In genomic region chr4:32139586-32139985, GRCm38 (mm10) we compare ENCODE assay signal across 16 mouse cellular contexts.
"Had no signal": no experiment of that assay in that cellular context is flagged by ENCODE, and none has a peak within 500 bp of the region (broad histone marks: within the 10 kb centered on the region; RNA-seq: fewer than 3 reads in every experiment).

No protein-coding gene starts in this region.

- H3K27ac ChIP-seq: neural tube, embryonic 12.5 days; neural tube, embryonic 13.5 days; neural tube, embryonic 15.5 days; stomach, embryonic 15.5 days; stomach, postnatal 0 days had no signal

- H3K36me3 ChIP-seq: neural tube, embryonic 12.5 days; neural tube, embryonic 13.5 days; neural tube, embryonic 15.5 days; stomach, embryonic 15.5 days had no signal

- H3K4me3 ChIP-seq: neural tube, embryonic 12.5 days; neural tube, embryonic 13.5 days; neural tube, embryonic 15.5 days; stomach, embryonic 15.5 days had no signal

- H3K27me3 ChIP-seq: neural tube, embryonic 12.5 days; neural tube, embryonic 13.5 days; neural tube, embryonic 15.5 days; stomach, embryonic 15.5 days had no signal

- DNase-seq: retina, postnatal 1 day; right cerebral cortex, adult 18-20 months; right cerebral cortex, postnatal 14 days; right cerebral cortex, postnatal 4 days; spleen, adult 18-20 months; thymus, adult 18-20 months; thymus, adult 2 months; thymus, postnatal 14 days; thymus, postnatal 25 days; thymus, postnatal 36 days; thymus, postnatal 4 days had no signal

- H3K9ac ChIP-seq: neural tube, embryonic 12.5 days; neural tube, embryonic 13.5 days; neural tube, embryonic 15.5 days; stomach, embryonic 15.5 days had no signal

- H3K4me1 ChIP-seq: neural tube, embryonic 12.5 days; neural tube, embryonic 15.5 days; stomach, embryonic 15.5 days had no signal

- H3K9me3 ChIP-seq: neural tube, embryonic 12.5 days; neural tube, embryonic 13.5 days; neural tube, embryonic 15.5 days; stomach, embryonic 15.5 days had no signal

- H3K4me2 ChIP-seq: neural tube, embryonic 12.5 days; neural tube, embryonic 13.5 days; neural tube, embryonic 15.5 days; stomach, embryonic 15.5 days had no signal
